Mouse (Mus musculus): ENCODE results near the gene Tm9sf4. TPM values are rescaled to one million over a fixed set of nuclear protein-coding genes. Genes with fewer than 3 reads are reported as not detected.

Tm9sf4 gene
- polyA plus RNA-seq (2012; rRNA removed) = 69.2 and 70.6 TPM in 2 replicates

- DNase-seq (ENCODE audit: extremely low spot score in 1 of 2, low spot score in 1 of 2) = peak; percentile 88 to 95
Measured at GRCm38 (mm10) chr2:153160844-153161683, at the start of gene Tm9sf4. TSS of gene Tm9sf4 (plus strand) at chr2:153161303.

- DNase-seq (ENCODE audit: extremely low spot score in 1 of 2, low spot score in 1 of 2) = no peak
Measured at GRCm38 (mm10) chr2:153115679-153116081, 45.4 kb upstream of the Tm9sf4 start.

GRCm38 (mm10) chr2:153117051-153117486, 44.0 kb upstream of the Tm9sf4 start:
- DNase-seq (ENCODE audit: extremely low spot score in 1 of 2, low spot score in 1 of 2) = no peak

GRCm38 (mm10) chr2:153119488-153119887, 41.6 kb upstream of the Tm9sf4 start:
- DNase-seq (ENCODE audit: extremely low spot score in 1 of 2, low spot score in 1 of 2) = no peak

- no peak for DNase-seq (ENCODE audit: extremely low spot score in 1 of 2, low spot score in 1 of 2)
Measured at GRCm38 (mm10) chr2:153120126-153120525, 41.0 kb upstream of the Tm9sf4 start.

- no peak for DNase-seq (ENCODE audit: extremely low spot score in 1 of 2, low spot score in 1 of 2)
Measured at GRCm38 (mm10) chr2:153121821-153122615, 39.1 kb upstream of the Tm9sf4 start.

GRCm38 (mm10) chr2:153122701-153123100, 38.4 kb upstream of the Tm9sf4 start:
- no peak for DNase-seq (ENCODE audit: extremely low spot score in 1 of 2, low spot score in 1 of 2)

GRCm38 (mm10) chr2:153125875-153126274, 35.2 kb upstream of the Tm9sf4 start:
- DNase-seq (ENCODE audit: extremely low spot score in 1 of 2, low spot score in 1 of 2) = no peak

GRCm38 (mm10) chr2:153131019-153131418, 30.1 kb upstream of the Tm9sf4 start:
- no peak for DNase-seq (ENCODE audit: extremely low spot score in 1 of 2, low spot score in 1 of 2)

GRCm38 (mm10) chr2:153134237-153134636, 26.9 kb upstream of the Tm9sf4 start:
- DNase-seq (ENCODE audit: extremely low spot score in 1 of 2, low spot score in 1 of 2) = no peak

- DNase-seq (ENCODE audit: extremely low spot score in 1 of 2, low spot score in 1 of 2) = no peak
Measured at GRCm38 (mm10) chr2:153136211-153136610, 24.9 kb upstream of the Tm9sf4 start.

- DNase-seq (ENCODE audit: extremely low spot score in 1 of 2, low spot score in 1 of 2) = no peak
Measured at GRCm38 (mm10) chr2:153139158-153139557, 21.9 kb upstream of the Tm9sf4 start.

- DNase-seq (ENCODE audit: extremely low spot score in 1 of 2, low spot score in 1 of 2) = peak in 1 of 2 experiments; percentile 19
Measured at GRCm38 (mm10) chr2:153139996-153140613, 21.0 kb upstream of the Tm9sf4 start.

GRCm38 (mm10) chr2:153142620-153143199, 18.4 kb upstream of the Tm9sf4 start:
- peak; percentile 33 to 83 for DNase-seq (ENCODE audit: extremely low spot score in 1 of 2, low spot score in 1 of 2)

- DNase-seq (ENCODE audit: extremely low spot score in 1 of 2, low spot score in 1 of 2) = no peak
Measured at GRCm38 (mm10) chr2:153145346-153145745, 15.8 kb upstream of the Tm9sf4 start.

- DNase-seq (ENCODE audit: extremely low spot score in 1 of 2, low spot score in 1 of 2) = no peak
Measured at GRCm38 (mm10) chr2:153147236-153147635, 13.9 kb upstream of the Tm9sf4 start.

- peak; percentile 14 to 82 for DNase-seq (ENCODE audit: extremely low spot score in 1 of 2, low spot score in 1 of 2)
Measured at GRCm38 (mm10) chr2:153147715-153148114, 13.4 kb upstream of the Tm9sf4 start.

- no peak for DNase-seq (ENCODE audit: extremely low spot score in 1 of 2, low spot score in 1 of 2)
Measured at GRCm38 (mm10) chr2:153149742-153150141, 11.4 kb upstream of the Tm9sf4 start.

GRCm38 (mm10) chr2:153151026-153151425, 10.1 kb upstream of the Tm9sf4 start:
- DNase-seq (ENCODE audit: extremely low spot score in 1 of 2, low spot score in 1 of 2) = peak; percentile 30 to 56

GRCm38 (mm10) chr2:153151926-153152665, 9.0 kb upstream of the Tm9sf4 start:
- no peak for DNase-seq (ENCODE audit: extremely low spot score in 1 of 2, low spot score in 1 of 2)
